In genomic region chr19:44145702-44146567, GRCm38 (mm10) we compare ENCODE assay signal across 8 mouse cellular contexts. TPM values are rescaled to one million over a fixed set of nuclear protein-coding genes. Genes with fewer than 3 reads are reported as not detected.
A peak's percentile ranks its signal among the peaks of the same experiment; 100 is the strongest.
DNase-seq lines count a peak whose midpoint lies in the region; ATAC-seq lines count a peak whose summit lies in the region.

Bloc1s2 (minus strand) TSS chr19:44146446.

- H3K9me3 ChIP-seq in heart, embryonic 14.5 days (ENCODE audit: control insufficient read depth, low read length), result no peaks in the 10 kb centered on the region
- H3K9me3 ChIP-seq in liver, embryonic 13.5 days (replicated peaks), result no peaks in the 10 kb centered on the region
- no peaks in the 10 kb centered on the region for H3K9me3 ChIP-seq in stomach, embryonic 16.5 days (replicated peaks; ENCODE audit: control insufficient read depth, low read length)

- no peaks in the 10 kb centered on the region for H3K4me1 ChIP-seq in brown adipose tissue, adult 24 weeks (ENCODE audit: control insufficient read depth, insufficient read depth, insufficient read length, low read length)
- peaks cover 5 to 9% of the 10 kb centered on the region in 2 experiments; a peak in 3 of 4 replicates for H3K4me1 ChIP-seq in heart, embryonic 14.5 days (ENCODE audit: control insufficient read depth in 2 of 2, insufficient read depth in 2 of 2, low read length in 2 of 2)
- H3K4me1 ChIP-seq in liver, embryonic 13.5 days (replicated peaks), result peaks cover 24% of the 10 kb centered on the region
- H3K4me1 ChIP-seq in stomach, embryonic 16.5 days (ENCODE audit: control insufficient read depth, insufficient read depth, low read length), result peaks cover 4% of the 10 kb centered on the region

- H3K36me3 ChIP-seq in heart, embryonic 14.5 days (ENCODE audit: control insufficient read depth, insufficient read depth, low read length), result peaks cover 39% of the 10 kb centered on the region
- H3K36me3 ChIP-seq in liver, embryonic 13.5 days, result peaks cover 34% of the 10 kb centered on the region
- peaks cover 9% of the 10 kb centered on the region for H3K36me3 ChIP-seq in stomach, embryonic 16.5 days (ENCODE audit: control insufficient read depth, insufficient read depth, low read length)

- no peaks in the 10 kb centered on the region for H3K27me3 ChIP-seq in heart, embryonic 14.5 days (ENCODE audit: control insufficient read depth, insufficient read depth, low read length)
- H3K27me3 ChIP-seq in liver, embryonic 13.5 days, result 0 out of 2 replicates have a peak, but pooled peaks cover 12% of the 10 kb centered on the region
- H3K27me3 ChIP-seq in stomach, embryonic 16.5 days (ENCODE audit: control insufficient read depth, insufficient read depth, low read length), result no peaks in the 10 kb centered on the region; the same call in 1 of the 2 replicates

- peak; percentile 95 for DNase-seq in CD4-positive, CD25-positive, alpha-beta regulatory T cell, adult 2 months (ENCODE audit: low read depth, low spot score)
- peak; percentile 68 for DNase-seq in fibroblast of lung, adult 2 months (ENCODE audit: low read depth)
- peak; percentile 92 for DNase-seq in kidney, postnatal 14 days
- DNase-seq in liver, embryonic 13.5 days, result peak; percentile 85
- peak; percentile 84 for DNase-seq in neural tube, embryonic 10.5 days (ENCODE audit: extremely low spot score, low spot score)

- no peak for ATAC-seq in heart, embryonic 14.5 days (ENCODE audit: insufficient number of reproducible peaks, insufficient read depth, low FRiP score, low read depth)
- peak; percentile 90 for ATAC-seq in liver, embryonic 13.5 days (ENCODE audit: low read depth)
- peak; percentile 89; the same call in 1 of the 2 replicates for ATAC-seq in stomach, embryonic 16.5 days (ENCODE audit: insufficient read depth, low FRiP score)

- peak within 1 kb of the TSS; percentile 81 for H3K4me3 ChIP-seq in brown adipose tissue, adult 24 weeks (ENCODE audit: insufficient read depth, low read depth, low read length)
- H3K4me3 ChIP-seq in heart, embryonic 14.5 days (ENCODE audit: control insufficient read depth in 1 of 2, insufficient read depth in 1 of 2, low read depth in 1 of 2, low read length in 2 of 2), result peak within 1 kb of the TSS; percentile 66 to 75
- H3K4me3 ChIP-seq in liver, embryonic 13.5 days (replicated peaks), result peak within 1 kb of the TSS; percentile 79
- H3K4me3 ChIP-seq in stomach, embryonic 16.5 days (replicated peaks; ENCODE audit: low read length), result peak within 1 kb of the TSS; percentile 72

- H3K9ac ChIP-seq in heart, embryonic 14.5 days (ENCODE audit: low read length), result peak within 1 kb of the TSS; percentile 83
- peak within 1 kb of the TSS; percentile 78 for H3K9ac ChIP-seq in liver, embryonic 13.5 days
- peak within 1 kb of the TSS; percentile 80 for H3K9ac ChIP-seq in stomach, embryonic 16.5 days (ENCODE audit: low read length)

- 3% methylated on average over 46 of the region's 46 CpGs for WGBS in heart, embryonic 14.5 days
- 3% methylated on average over 45 of the region's 46 CpGs for WGBS in liver, embryonic 13.5 days (ENCODE audit: insufficient replicate concordance)
- WGBS in stomach, embryonic 16.5 days, result 1% methylated on average over 46 of the region's 46 CpGs

- peak within 1 kb of the TSS; percentile 87 for H3K4me2 ChIP-seq in heart, embryonic 14.5 days (ENCODE audit: low read length)
- peak within 1 kb of the TSS; percentile 90 for H3K4me2 ChIP-seq in liver, embryonic 13.5 days
- peak within 1 kb of the TSS; percentile 86 for H3K4me2 ChIP-seq in stomach, embryonic 16.5 days (ENCODE audit: low read depth, low read length)

- peak within 1 kb of the TSS; percentile 26; the same call in 1 of the 2 replicates for H3K27ac ChIP-seq in brown adipose tissue, adult 24 weeks (replicated peaks; ENCODE audit: low read depth, low read length)
- H3K27ac ChIP-seq in heart, embryonic 14.5 days (replicated peaks in 1 of 2; ENCODE audit: control insufficient read depth in 1 of 2, insufficient read depth in 1 of 2, low read depth in 2 of 2, low read length in 2 of 2), result 0 out of 4 replicates have a peak within 1 kb of the TSS, but pooled peaks of 1 of the 2 experiments have one; percentile 24
- no peak within 1 kb of the TSS for H3K27ac ChIP-seq in liver, embryonic 13.5 days
- 0 out of 2 replicates have a peak within 1 kb of the TSS, but pooled peaks have one; percentile 33 for H3K27ac ChIP-seq in stomach, embryonic 16.5 days (ENCODE audit: low read length)

RNA-seq across cellular contexts. Expression of gene Bloc1s2, which starts in this region (rescaled TPM):
- 7.2 and 12.6 TPM in 2 replicates for polyA plus RNA-seq in brown adipose tissue, adult 24 weeks (2012; ENCODE audit: insufficient read depth, insufficient read length, missing spikeins)
- 60.0 and 66.1 TPM in 2 replicates for polyA plus RNA-seq in heart, embryonic 14.5 days (2014; fragmentation: Nextera tagmentation; extraction: Ambion mirVana)
- 48.1 and 54.8 TPM in 2 replicates for polyA plus RNA-seq in liver, embryonic 13.5 days (2015; fragmentation: Nextera tagmentation; extraction: Ambion mirVana)
- 74.2 and 77.2 TPM in 2 replicates for polyA plus RNA-seq in stomach, embryonic 16.5 days (2015; fragmentation: Nextera tagmentation; extraction: Ambion mirVana)
